Mouse (Mus musculus) intestine, embryonic 15.5 days (tissue): ENCODE measurements around the gene Fcrl1. TPM values are rescaled to one million over a fixed set of nuclear protein-coding genes. Genes with fewer than 3 reads are reported as not detected.
A peak's percentile ranks its signal among the peaks of the same experiment; 100 is the strongest.
"Not testable (repeated sequence)": the region's sequence is repeated elsewhere in the genome, so short reads cannot be mapped to it uniquely, and the experiment has no call there.

ENCODE experiments used
- ATAC-seq: fragments of 200-750 bp; cut with Nextera tagmentation; 2 replicates; pipeline ENCODE4 v1.8.0; 2017; ENCODE audit warnings: moderate TSS enrichment, moderate library complexity
- H3K27ac ChIP-seq: fragments of 300-500 bp; sonication (generic); 2 replicates; pipeline ENCODE4 v1.5.1; 2015; ENCODE audit warnings: mild to moderate bottlenecking, inconsistent platforms
- H3K27me3 ChIP-seq: fragments of 300-500 bp; sonication (generic); replicated peaks from 2 replicates; pipeline ENCODE4 v1.6.1; 2015; ENCODE audit warnings: inconsistent platforms
- H3K36me3 ChIP-seq: fragments of 300-500 bp; sonication (generic); 2 replicates; pipeline ENCODE4 v1.6.1; 2015; ENCODE audit warnings: inconsistent platforms
- H3K4me1 ChIP-seq: fragments of 300-500 bp; sonication (generic); replicated peaks from 2 replicates; pipeline ENCODE4 v1.6.1; 2015; ENCODE audit warnings: inconsistent platforms
- H3K4me2 ChIP-seq: fragments of 300-500 bp; sonication (generic); replicated peaks from 2 replicates; pipeline ENCODE4 v1.6.1; 2015; ENCODE audit warnings: mild to moderate bottlenecking, inconsistent platforms
- H3K4me3 ChIP-seq: fragments of 300-500 bp; sonication (generic); replicated peaks from 2 replicates; pipeline ENCODE4 v1.5.1; 2015; ENCODE audit warnings: inconsistent platforms
- H3K9ac ChIP-seq: fragments of 300-500 bp; sonication (generic); 2 replicates; pipeline ENCODE4 v1.6.1; 2015; ENCODE audit warnings: inconsistent platforms
- H3K9me3 ChIP-seq: fragments of 300-500 bp; sonication (generic); 2 replicates; pipeline ENCODE4 v1.6.1; 2016; ENCODE audit warnings: inconsistent platforms
- WGBS: fragments of 180-500 bp; shearing (Covaris S2); methylation state at CpG from one replicate; pipeline ENCODE4 v1.1.7; 2015; 5-methylcytosine and 5-hydroxymethylcytosine counted together
- polyA plus RNA-seq: library from polyadenylated mRNA; unstranded; fragments of >200 nt; fragmentation: Nextera tagmentation; extraction: Ambion mirVana; gene quantifications from 2 replicates; pipeline ENCODE4 v1.2.1, GENCODE M21; 2015

Gene Fcrl1
- polyA plus RNA-seq: 0.20 and 0.27 TPM in 2 replicates

DNA sequence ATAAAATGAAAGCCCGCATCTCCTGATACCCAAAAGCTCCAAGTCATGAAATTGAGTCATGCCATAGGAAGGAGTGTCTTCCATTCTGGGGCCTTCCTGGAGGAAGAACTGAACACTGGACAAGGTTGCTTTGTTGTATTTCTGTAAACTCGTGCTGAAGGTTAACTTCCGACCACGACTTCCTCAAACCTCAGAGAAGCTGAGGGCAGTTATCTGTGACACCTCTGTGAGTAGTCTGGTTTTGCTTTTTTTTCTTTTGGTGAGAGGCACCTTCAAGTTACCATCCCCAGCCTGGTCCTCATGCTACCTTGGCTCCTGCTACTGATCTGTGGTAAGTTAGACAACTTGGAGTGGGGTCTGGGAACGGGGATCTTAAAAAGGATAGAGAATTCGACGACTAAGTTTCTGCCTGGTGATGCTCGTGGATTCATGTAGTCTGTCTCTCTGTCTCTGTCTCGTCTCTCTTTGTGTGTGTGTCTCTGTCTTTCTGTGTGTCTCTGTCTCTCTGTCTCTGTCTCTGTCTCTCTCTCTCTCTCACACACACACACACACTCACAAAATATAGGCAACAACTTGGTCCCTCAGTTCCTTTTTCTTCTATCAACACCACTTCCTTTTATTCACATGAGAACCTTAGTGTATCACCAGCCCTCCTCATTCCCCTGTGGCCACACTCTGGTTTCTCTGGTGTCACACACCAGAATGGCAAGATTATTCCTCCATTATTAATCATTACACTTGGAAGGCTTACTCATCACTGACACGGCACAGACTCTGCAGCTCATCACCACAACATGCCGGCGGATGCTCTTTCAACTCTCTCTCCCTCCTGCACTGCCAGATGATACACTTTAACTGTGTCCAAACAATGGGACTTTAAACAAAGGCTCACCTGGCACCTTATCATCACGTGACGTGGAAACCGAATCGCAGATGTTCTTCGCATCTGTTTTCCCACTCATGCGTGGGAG lies at the start of gene Fcrl1:
TSS of gene Fcrl1 (plus strand) at position 193 of the 971 bp plus-strand sequence.
- H3K27ac ChIP-seq: no peak within 1 kb of the TSS
- no peaks in the 10 kb centered on the region for H3K27me3 ChIP-seq
- no peaks in the 10 kb centered on the region for H3K36me3 ChIP-seq
- peak within 1 kb of the TSS; percentile 7; the same call in 1 of the 2 replicates for H3K4me2 ChIP-seq
- H3K4me1 ChIP-seq: no peaks in the 10 kb centered on the region
- no peak within 1 kb of the TSS for H3K4me3 ChIP-seq
- H3K9ac ChIP-seq: no peak within 1 kb of the TSS
- H3K9me3 ChIP-seq: no peaks in the 10 kb centered on the region
- WGBS: 65% methylated on average over 18 of the region's 18 CpGs
- 0 out of 2 replicates have a peak, but pooled peaks have one; percentile 28 for ATAC-seq

DNA sequence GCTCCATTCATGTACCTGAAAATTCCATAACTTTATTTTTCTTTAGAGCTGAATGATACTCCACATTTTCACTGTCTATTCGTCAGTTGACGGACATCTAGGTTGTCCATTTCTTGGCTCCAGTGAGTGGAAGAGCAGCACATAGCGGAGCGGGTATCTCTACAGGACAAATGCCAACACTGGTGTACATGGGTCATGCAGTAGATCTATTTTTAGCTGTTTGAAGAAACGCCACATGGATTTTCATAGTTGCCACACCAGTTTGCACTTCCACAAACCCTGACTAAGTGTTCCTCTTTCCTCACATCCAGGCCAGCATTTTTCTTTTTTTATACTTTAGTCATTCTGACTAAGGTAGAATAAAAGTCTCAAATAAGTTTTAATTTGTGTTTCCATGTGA lies 38.3 kb upstream of the Fcrl1 start:
- Histone ChIP-seq H3K4me2 (no peak overlapping the region), H3K27ac (no peak overlapping the region), H3K4me3 (no peak overlapping the region), H3K4me1 (no peaks in the 10 kb centered on the region), H3K36me3 (no peaks in the 10 kb centered on the region), H3K9me3 (no peaks in the 10 kb centered on the region), H3K9ac (no peak overlapping the region), H3K27me3 (no peaks in the 10 kb centered on the region)
- 82% methylated on average over 5 of the region's 5 CpGs for WGBS
- no peak for ATAC-seq

DNA sequence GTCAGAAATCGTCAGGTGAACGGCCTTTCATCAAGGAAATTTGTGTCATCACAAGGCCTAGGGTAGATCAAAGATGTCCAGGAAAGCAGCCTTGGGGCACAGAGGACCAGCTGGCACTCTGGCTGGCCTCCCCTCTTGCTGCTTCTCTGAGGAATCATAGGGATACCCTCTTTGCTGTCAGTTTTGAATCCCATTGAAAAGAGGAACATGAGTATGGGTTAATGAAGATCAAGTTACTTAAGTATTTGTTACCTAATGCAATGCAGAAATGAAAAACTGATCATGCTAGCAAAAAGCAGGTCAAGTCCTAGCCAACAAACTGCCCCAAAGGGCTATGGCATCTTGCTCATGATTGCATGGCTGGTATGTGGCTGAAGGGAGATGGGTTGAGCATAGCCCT lies 25.2 kb upstream of the Fcrl1 start:
- not testable (repeated sequence) for H3K9me3 ChIP-seq

DNA sequence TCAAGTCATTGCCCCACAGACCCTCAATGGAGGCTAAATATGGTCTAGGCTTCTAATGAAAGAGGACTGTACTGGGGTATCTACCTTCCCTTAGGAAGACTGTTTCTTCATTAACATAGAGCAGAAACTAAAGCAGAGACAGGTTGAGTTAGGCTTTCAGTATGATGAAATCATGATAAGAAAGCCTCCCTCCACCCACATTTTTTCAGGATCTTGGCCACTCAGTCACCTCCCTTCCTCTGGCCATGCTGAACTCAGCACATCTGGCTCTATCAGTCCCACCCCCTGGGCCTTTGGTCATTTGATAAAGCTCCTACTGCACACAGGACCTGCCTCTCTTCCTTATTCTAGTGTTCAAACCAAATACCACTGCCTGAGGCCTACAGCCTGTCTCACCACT lies 18.6 kb upstream of the Fcrl1 start, which contains the start of gene Cd5l:
TSS of gene Cd5l (plus strand) at position 301 of the 400 bp plus-strand sequence.
- Histone ChIP-seq H3K9ac (no peak within 1 kb of the TSS), H3K4me2 (no peak within 1 kb of the TSS), H3K27ac (no peak within 1 kb of the TSS), H3K4me1 (no peaks in the 10 kb centered on the region), H3K36me3 (no peaks in the 10 kb centered on the region), H3K4me3 (no peak within 1 kb of the TSS), H3K9me3 (no peaks in the 10 kb centered on the region), H3K27me3 (no peaks in the 10 kb centered on the region)
- no peak for ATAC-seq

More for the DNA sequence above, 25.2 kb upstream of the Fcrl1 start:
- ATAC-seq, H3K36me3 ChIP-seq, H3K27me3 ChIP-seq, H3K4me2 ChIP-seq, H3K4me3 ChIP-seq, H3K27ac ChIP-seq, H3K4me1 ChIP-seq, H3K9ac ChIP-seq: not testable (repeated sequence)
- whole genome bisulfite sequencing: 82% methylated on average over 2 of the region's 2 CpGs

DNA sequence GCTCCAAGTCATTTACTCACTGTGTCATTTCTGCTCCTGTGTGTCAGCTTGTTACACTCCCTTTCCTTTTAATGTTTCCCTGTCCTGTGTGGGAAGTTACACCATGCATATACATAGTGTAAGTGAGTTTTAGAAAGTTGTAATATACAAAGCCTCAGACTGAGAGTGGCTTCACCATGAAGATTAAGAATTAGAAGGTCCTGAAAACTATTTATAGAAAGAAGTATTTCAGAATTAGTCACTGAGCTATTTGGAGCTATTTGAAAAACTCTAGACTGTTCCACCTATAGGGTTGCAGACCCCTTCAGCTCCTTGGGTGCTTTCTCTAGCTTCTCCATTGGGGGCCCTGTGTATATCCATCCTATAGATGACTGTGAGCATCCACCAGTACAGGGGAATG lies 17.0 kb upstream of the Fcrl1 start:
- Histone ChIP-seq H3K36me3 (no peaks in the 10 kb centered on the region), H3K9me3 (no peaks in the 10 kb centered on the region)
- no peak for ATAC-seq

DNA sequence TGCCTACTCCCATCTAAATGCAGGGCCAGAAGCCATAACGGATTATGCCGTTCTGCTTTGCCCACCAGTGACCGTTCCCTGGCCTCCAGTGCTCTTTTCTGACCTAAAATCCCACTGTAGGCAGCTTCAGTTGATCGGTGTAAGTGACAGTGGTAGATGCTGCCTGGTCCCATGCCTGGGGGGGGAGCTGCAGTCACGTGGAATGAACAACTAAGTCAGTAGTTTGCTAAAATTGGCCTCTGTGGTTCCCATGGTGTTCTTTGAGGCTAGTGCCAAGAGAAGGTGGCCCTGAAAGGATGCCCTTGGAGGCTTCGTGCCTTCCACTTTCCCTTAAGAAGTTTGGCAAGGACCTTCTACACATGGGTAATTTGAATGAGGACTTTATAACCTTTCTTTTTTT lies 15.7 kb upstream of the Fcrl1 start:
- H3K27ac ChIP-seq: no peak overlapping the region
- no peaks in the 10 kb centered on the region for H3K9me3 ChIP-seq
- H3K4me3 ChIP-seq: no peak overlapping the region
- H3K36me3 ChIP-seq: no peaks in the 10 kb centered on the region
- no peaks in the 10 kb centered on the region for H3K27me3 ChIP-seq
- no peak overlapping the region for H3K9ac ChIP-seq
- no peak overlapping the region for H3K4me2 ChIP-seq
- ATAC-seq: no peak
- 84% methylated on average over 6 of the region's 6 CpGs for WGBS
- no peaks in the 10 kb centered on the region for H3K4me1 ChIP-seq

More for the DNA sequence above, 17.0 kb upstream of the Fcrl1 start:
- Histone ChIP-seq H3K27ac (no peak overlapping the region), H3K9ac (no peak overlapping the region), H3K4me2 (no peak overlapping the region), H3K27me3 (no peaks in the 10 kb centered on the region), H3K4me1 (no peaks in the 10 kb centered on the region), H3K4me3 (no peak overlapping the region)

DNA sequence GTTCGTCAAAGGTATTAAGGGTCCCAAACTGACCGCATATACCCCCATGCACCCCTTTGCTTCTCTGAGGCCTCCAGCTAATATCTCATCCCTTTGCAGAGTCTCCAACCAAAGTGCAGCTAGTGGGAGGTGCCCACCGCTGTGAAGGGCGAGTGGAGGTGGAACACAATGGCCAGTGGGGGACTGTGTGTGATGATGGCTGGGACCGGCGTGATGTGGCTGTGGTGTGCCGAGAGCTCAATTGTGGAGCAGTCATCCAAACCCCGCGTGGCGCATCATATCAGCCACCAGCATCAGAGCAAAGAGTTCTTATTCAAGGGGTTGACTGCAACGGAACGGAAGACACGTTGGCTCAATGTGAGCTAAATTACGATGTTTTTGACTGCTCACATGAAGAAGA lies 10.5 kb upstream of the Fcrl1 start:
- 91% methylated on average over 14 of the region's 14 CpGs for WGBS

DNA sequence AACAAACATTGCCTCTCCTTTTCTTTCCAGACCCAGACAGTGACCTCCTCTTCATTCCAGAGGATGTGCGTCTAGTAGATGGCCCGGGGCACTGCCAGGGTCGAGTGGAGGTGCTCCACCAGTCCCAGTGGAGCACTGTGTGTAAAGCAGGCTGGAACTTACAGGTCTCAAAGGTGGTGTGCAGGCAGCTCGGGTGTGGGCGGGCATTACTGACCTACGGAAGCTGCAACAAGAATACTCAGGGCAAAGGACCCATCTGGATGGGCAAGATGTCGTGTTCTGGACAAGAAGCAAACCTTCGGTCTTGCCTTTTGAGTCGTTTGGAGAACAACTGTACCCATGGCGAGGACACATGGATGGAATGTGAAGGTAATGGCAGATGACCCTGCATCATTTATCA lies 8.7 kb upstream of the Fcrl1 start:
- no peak overlapping the region for H3K27ac ChIP-seq
- H3K4me2 ChIP-seq: no peak overlapping the region
- no peaks in the 10 kb centered on the region for H3K9me3 ChIP-seq
- no peaks in the 10 kb centered on the region for H3K27me3 ChIP-seq
- no peak overlapping the region for H3K4me3 ChIP-seq
- no peaks in the 10 kb centered on the region for H3K4me1 ChIP-seq
- WGBS: 82% methylated on average over 10 of the region's 10 CpGs
- H3K36me3 ChIP-seq: no peaks in the 10 kb centered on the region
- H3K9ac ChIP-seq: no peak overlapping the region
- ATAC-seq: no peak

More for the DNA sequence above, 10.5 kb upstream of the Fcrl1 start:
- no peak for ATAC-seq
- Histone ChIP-seq H3K9ac (no peak overlapping the region), H3K4me2 (no peak overlapping the region), H3K9me3 (no peaks in the 10 kb centered on the region), H3K4me3 (no peak overlapping the region), H3K27ac (no peak overlapping the region), H3K27me3 (no peaks in the 10 kb centered on the region), H3K4me1 (no peaks in the 10 kb centered on the region), H3K36me3 (no peaks in the 10 kb centered on the region)

DNA sequence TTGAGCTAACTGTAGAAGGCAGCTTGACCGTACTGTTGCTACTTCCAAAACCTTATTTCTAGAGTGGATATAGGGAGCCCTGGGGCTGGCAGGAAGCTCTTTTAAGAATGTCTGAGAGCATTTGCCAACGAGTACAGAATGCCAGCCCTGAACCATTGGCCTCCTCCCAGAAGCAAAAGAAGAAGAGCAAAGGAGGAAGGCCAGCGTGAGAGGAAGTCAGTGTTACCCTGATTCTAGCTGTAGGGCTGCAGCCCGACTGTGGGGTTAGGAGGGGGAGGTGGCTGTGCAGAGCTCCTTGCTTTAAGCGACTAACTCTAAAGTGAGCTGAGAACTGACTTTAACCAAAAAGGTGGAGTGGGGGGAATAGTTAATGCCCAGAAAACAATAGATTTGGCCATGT lies 7.0 kb upstream of the Fcrl1 start:
- 77% methylated on average over 5 of the region's 5 CpGs for WGBS
- no peak for ATAC-seq
- no peak overlapping the region for H3K9ac ChIP-seq

DNA sequence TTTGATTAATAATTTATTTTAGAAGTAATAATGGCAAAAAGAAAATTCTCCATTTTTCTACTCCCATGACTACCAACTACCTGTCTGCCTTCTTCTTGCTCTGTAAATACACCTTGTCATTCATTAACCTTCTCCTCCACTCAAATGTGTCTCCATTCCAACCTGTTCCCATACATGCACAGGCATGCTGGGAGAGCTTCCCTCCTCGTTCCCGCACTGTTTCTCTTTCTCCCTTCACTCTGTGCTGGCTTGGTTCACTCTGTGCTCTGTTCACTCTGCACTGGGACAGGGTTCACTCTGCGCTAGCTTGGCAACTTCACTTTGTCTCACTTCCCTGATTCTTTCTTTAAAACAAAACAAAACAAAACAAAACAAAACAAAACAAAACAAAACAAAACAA lies 1.0 kb downstream of the Fcrl1 start:
- 56% methylated on average over 3 of the region's 3 CpGs for WGBS
- Histone ChIP-seq H3K4me3 (no peak overlapping the region), H3K27me3 (no peaks in the 10 kb centered on the region), H3K27ac (no peak overlapping the region), H3K9me3 (no peaks in the 10 kb centered on the region), H3K4me2 (peak overlapping the region; percentile 7; the same call in 1 of the 2 replicates), H3K36me3 (no peaks in the 10 kb centered on the region), H3K4me1 (no peaks in the 10 kb centered on the region), H3K9ac (no peak overlapping the region)
- peak; percentile 55; the same call in 1 of the 2 replicates for ATAC-seq

More for the DNA sequence above, 7.0 kb upstream of the Fcrl1 start:
- Histone ChIP-seq H3K4me1 (no peaks in the 10 kb centered on the region), H3K27ac (no peak overlapping the region), H3K4me2 (no peak overlapping the region), H3K27me3 (no peaks in the 10 kb centered on the region), H3K36me3 (no peaks in the 10 kb centered on the region), H3K4me3 (no peak overlapping the region), H3K9me3 (no peaks in the 10 kb centered on the region)

DNA sequence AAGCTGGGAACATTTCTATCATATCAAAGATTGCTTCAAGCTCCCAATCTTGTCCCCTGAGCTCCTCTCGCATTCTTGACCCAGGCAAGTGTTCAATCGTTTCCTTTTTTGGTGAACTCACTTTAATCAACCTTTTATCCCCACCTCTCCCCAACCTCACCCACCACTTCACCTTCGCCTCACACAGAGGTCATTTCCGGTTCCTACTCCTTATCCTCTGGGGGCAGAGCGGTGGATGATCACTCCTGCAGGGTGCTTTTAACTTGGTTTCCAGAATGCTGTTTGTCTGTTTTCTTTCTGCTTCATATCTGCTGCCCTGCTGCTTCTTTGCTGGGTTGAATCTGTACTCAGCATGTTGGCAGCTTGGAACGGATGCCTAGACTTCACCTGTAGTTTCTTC lies 1.5 kb downstream of the Fcrl1 start:
- Histone ChIP-seq H3K4me1 (no peaks in the 10 kb centered on the region), H3K4me2 (no peak overlapping the region)
- 51% methylated on average over 6 of the region's 6 CpGs for WGBS

DNA sequence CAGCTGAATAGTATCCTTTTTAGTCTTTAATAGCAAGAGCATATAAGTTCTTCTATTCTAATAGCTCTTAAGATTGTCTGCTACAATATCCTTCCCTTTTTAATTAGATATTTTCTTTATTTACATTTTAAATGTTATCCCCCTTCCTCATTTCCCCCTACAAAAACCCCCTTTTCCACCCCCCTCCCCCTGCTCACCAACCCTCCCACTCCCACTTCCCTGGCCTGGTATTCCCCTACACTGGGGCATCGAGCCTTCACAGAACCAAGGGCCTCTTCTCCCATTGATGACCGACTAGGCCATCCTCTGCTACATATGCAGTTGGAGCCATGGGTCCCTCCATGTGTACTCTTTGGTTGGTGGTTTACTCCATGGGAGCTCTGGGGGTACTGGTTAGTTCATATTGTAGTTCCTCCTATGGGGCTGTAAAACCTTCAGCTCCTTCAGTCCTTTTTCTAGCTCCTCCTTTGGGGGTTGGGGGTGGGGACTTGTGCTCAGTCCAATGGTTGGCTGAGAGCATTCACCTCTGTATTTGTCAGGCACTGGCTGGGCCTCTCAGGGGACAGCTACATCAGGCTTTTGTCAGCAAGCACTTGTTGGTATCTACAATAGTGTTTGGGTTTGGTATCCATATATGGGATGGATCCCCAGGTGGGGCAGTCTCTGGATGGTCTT lies 3.6 kb downstream of the Fcrl1 start:
- not testable (repeated sequence) for H3K9ac ChIP-seq, ATAC-seq, H3K27me3 ChIP-seq, H3K36me3 ChIP-seq, H3K9me3 ChIP-seq, H3K4me2 ChIP-seq, H3K4me3 ChIP-seq, H3K27ac ChIP-seq, H3K4me1 ChIP-seq
- whole genome bisulfite sequencing: 94% methylated on average over 2 of the region's 2 CpGs

More for the DNA sequence above, 1.5 kb downstream of the Fcrl1 start:
- H3K9me3 ChIP-seq: no peaks in the 10 kb centered on the region
- H3K27ac ChIP-seq: no peak overlapping the region
- ATAC-seq: no peak
- no peak overlapping the region for H3K9ac ChIP-seq
- no peaks in the 10 kb centered on the region for H3K27me3 ChIP-seq
- H3K4me3 ChIP-seq: no peak overlapping the region
- H3K36me3 ChIP-seq: no peaks in the 10 kb centered on the region
